Mouse (Mus musculus) lung, postnatal 10 days (tissue): ENCODE measurements around the gene Gbp9.

Source experiments
- DNase-seq: peaks from one replicate; pipeline ENCODE4 v3.0.0; 2021

The Gbp9 gene

DNA sequence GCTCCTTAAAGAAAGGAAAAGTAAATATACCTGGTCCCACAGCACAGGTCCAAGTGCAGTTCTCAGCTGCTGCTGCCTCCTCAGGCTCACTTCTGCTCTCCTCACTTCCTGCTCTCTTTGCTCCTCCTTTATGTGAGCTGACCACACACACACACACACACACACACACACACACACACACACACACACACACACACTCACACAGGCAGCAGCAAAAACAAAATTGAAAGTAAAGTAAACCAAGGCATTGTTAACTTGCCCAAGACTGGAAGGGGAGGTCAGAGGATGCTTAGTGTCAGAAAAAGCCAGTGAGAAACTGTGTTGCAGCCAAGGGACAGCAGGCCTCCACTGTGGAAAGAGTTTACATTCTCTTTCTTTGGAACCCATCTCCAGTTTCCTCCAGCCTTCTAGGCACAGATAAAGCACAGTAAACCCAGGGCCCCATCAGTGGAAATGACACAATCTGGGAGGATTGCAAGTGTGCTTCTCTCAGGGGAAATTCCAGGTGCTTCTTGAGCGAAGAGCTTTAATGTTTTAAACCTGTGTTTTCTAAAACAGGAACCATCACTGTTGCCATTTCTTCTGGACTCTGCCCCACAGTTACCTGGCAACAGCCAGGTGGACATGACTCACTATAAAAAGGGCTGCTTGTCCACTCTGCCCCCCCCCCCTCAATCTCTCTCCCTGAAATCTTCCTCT is 85.7 kb downstream of the Gbp9 start:
- DNase-seq: peak; percentile 19

- DNase-seq: peak; percentile 35
Observed at GRCm38 (mm10) chr5:105032362-105032761, 107.0 kb downstream of the Gbp9 start.
